8 mouse cellular contexts compared by ENCODE assay signal in genomic region chr2:180701053-180701766, GRCm38 (mm10). TPM values are rescaled to one million over a fixed set of nuclear protein-coding genes. Genes with fewer than 3 reads are reported as not detected.
DNase-seq lines count a peak whose midpoint lies in the region; ATAC-seq and TF ChIP-seq lines count a peak whose summit lies in the region.

No protein-coding gene starts in this region.

- no peak for TF ChIP-seq CTCF in Patski (IDR thresholded peaks at IDR 0.05)

- peak; percentile 5; the same call in 1 of the 2 replicates for ATAC-seq in kidney, embryonic 14.5 days (ENCODE audit: low FRiP score, low TSS enrichment)
- ATAC-seq in Patski, result peak; percentile 4
- ATAC-seq in granulocyte monocyte progenitor cell, adult 5-6 weeks (replicated peaks; ENCODE audit: poor library complexity, severe bottlenecking), result peak; percentile 24
- peak; percentile 55 for ATAC-seq in liver, embryonic 15.5 days (ENCODE audit: insufficient read depth)
- no peak for ATAC-seq in stomach, embryonic 15.5 days (ENCODE audit: insufficient read depth, low FRiP score, low read depth)

- in situ Hi-C loops in Patski (cut with MboI; ENCODE audit: low pct_unique_long_range_greater_than_20kb), result no loop called here

- POLR2A ChIA-PET in Patski (lab: Charles Lee), result interaction anchor here (0.9 kb wide), 1 partner anchor 10 kb away, joined by 3 read pairs; no protein-coding TSS in a partner anchor

- peak overlapping the region; percentile 86 for H3K4me2 ChIP-seq in kidney, embryonic 14.5 days (replicated peaks; ENCODE audit: low read depth, low read length)
- peak overlapping the region; percentile 95 for H3K4me2 ChIP-seq in liver, embryonic 15.5 days
- peak overlapping the region; percentile 90 for H3K4me2 ChIP-seq in stomach, embryonic 15.5 days

- H3K9ac ChIP-seq in kidney, embryonic 14.5 days (ENCODE audit: low read depth, low read length), result peak overlapping the region; percentile 98
- peak overlapping the region; percentile 96 for H3K9ac ChIP-seq in liver, embryonic 15.5 days
- H3K9ac ChIP-seq in stomach, embryonic 15.5 days, result peak overlapping the region; percentile 92

- CTCF ChIA-PET in Patski (lab: Charles Lee), result interaction anchor here (1.1 to 2.7 kb wide), 4 partner anchors 11 to 113 kb away, joined by 3 to 23 read pairs (median 8); partner anchors contain the start of gene Ogfr

- H3K9me3 ChIP-seq in kidney, embryonic 14.5 days (ENCODE audit: control insufficient read depth, low read length), result no peaks in the 10 kb centered on the region
- H3K9me3 ChIP-seq in liver, embryonic 15.5 days (replicated peaks), result no peaks in the 10 kb centered on the region
- H3K9me3 ChIP-seq in stomach, embryonic 15.5 days, result no peaks in the 10 kb centered on the region

- H3K27me3 ChIP-seq in kidney, embryonic 14.5 days (ENCODE audit: control insufficient read depth, insufficient read depth, low read length), result no peaks in the 10 kb centered on the region
- H3K27me3 ChIP-seq in Patski, result no peaks in the 10 kb centered on the region
- no peaks in the 10 kb centered on the region for H3K27me3 ChIP-seq in liver, embryonic 15.5 days
- H3K27me3 ChIP-seq in stomach, embryonic 15.5 days (replicated peaks), result no peaks in the 10 kb centered on the region

- no peak for DNase-seq in kidney, adult 9 months
- no peak for DNase-seq in Patski (ENCODE audit: low read depth, low spot score)
- no peak for DNase-seq in gastrocnemius, postnatal 4 days (ENCODE audit: low spot score in 2 of 2)
- DNase-seq in ovary, postnatal 10 days (ENCODE audit: low spot score), result no peak

- peak overlapping the region; percentile 97 for H3K4me3 ChIP-seq in kidney, embryonic 14.5 days (ENCODE audit: low read length)
- H3K4me3 ChIP-seq in liver, embryonic 15.5 days (replicated peaks), result peak overlapping the region; percentile 89
- H3K4me3 ChIP-seq in stomach, embryonic 15.5 days (replicated peaks), result peak overlapping the region; percentile 84

- H3K36me3 ChIP-seq in kidney, embryonic 14.5 days (ENCODE audit: control insufficient read depth, insufficient read depth, low read length), result no peaks in the 10 kb centered on the region; the same call in 1 of the 2 replicates
- peaks cover 10% of the 10 kb centered on the region for H3K36me3 ChIP-seq in liver, embryonic 15.5 days (replicated peaks)
- no peaks in the 10 kb centered on the region for H3K36me3 ChIP-seq in stomach, embryonic 15.5 days

- H3K4me1 ChIP-seq in kidney, embryonic 14.5 days (ENCODE audit: control insufficient read depth, insufficient read depth, low read length), result peaks cover 27% of the 10 kb centered on the region
- peaks cover 87% of the 10 kb centered on the region for H3K4me1 ChIP-seq in liver, embryonic 15.5 days (replicated peaks)
- peaks cover 37% of the 10 kb centered on the region for H3K4me1 ChIP-seq in stomach, embryonic 15.5 days

- WGBS in kidney, embryonic 14.5 days, result 5% methylated on average over 26 of the region's 26 CpGs
- 2% methylated on average over 26 of the region's 26 CpGs for WGBS in liver, embryonic 15.5 days (ENCODE audit: insufficient replicate concordance)
- 4% methylated on average over 26 of the region's 26 CpGs for WGBS in stomach, embryonic 15.5 days

- H3K27ac ChIP-seq in kidney, embryonic 14.5 days (ENCODE audit: low read depth, low read length), result peak overlapping the region; percentile 96
- peak overlapping the region; percentile 96 for H3K27ac ChIP-seq in liver, embryonic 15.5 days (replicated peaks)
- peak overlapping the region; percentile 96 for H3K27ac ChIP-seq in stomach, embryonic 15.5 days

RNA-seq across cellular contexts. Expression of gene Dido1, which starts 8.6 kb away (rescaled TPM):
- polyA plus RNA-seq in kidney, embryonic 14.5 days (2014; fragmentation: Nextera tagmentation; extraction: Ambion mirVana), result 25.6 and 39.5 TPM in 2 replicates
- polyA plus RNA-seq in Patski (2021), result 30.8 TPM
- total RNA-seq in granulocyte monocyte progenitor cell, adult 5-6 weeks (2014; fragmentation: Nextera tagmentation), result 44.8 and 57.8 TPM in 2 replicates
- total RNA-seq in granulocyte monocyte progenitor cell, adult 5-6 weeks (2017), result 48.5 and 51.3 TPM in 2 replicates
- polyA plus RNA-seq in liver, embryonic 15.5 days (2015; fragmentation: Nextera tagmentation; extraction: Ambion mirVana), result 11.7 and 13.1 TPM in 2 replicates
- polyA plus RNA-seq in stomach, embryonic 15.5 days (2015; fragmentation: Nextera tagmentation; extraction: Ambion mirVana), result 25.2 and 26.8 TPM in 2 replicates
- total RNA-seq in gastrocnemius, postnatal 4 days (2021), result 10 to 100 TPM; 37.9 to 41.3 TPM

RNA-seq across cellular contexts. Expression of gene Gid8, which starts 8.7 kb away (rescaled TPM):
- polyA plus RNA-seq in kidney, embryonic 14.5 days (2014; fragmentation: Nextera tagmentation; extraction: Ambion mirVana), result 54.3 and 62.9 TPM in 2 replicates
- 54.1 TPM for polyA plus RNA-seq in Patski (2021)
- total RNA-seq in granulocyte monocyte progenitor cell, adult 5-6 weeks (2014; fragmentation: Nextera tagmentation), result 50.9 and 61.5 TPM in 2 replicates
- 58.6 and 64.3 TPM in 2 replicates for total RNA-seq in granulocyte monocyte progenitor cell, adult 5-6 weeks (2017)
- 117 TPM in 2 replicates for polyA plus RNA-seq in liver, embryonic 15.5 days (2015; fragmentation: Nextera tagmentation; extraction: Ambion mirVana)
- 61.4 TPM in 2 replicates for polyA plus RNA-seq in stomach, embryonic 15.5 days (2015; fragmentation: Nextera tagmentation; extraction: Ambion mirVana)
- 10 to 100 TPM; 55.3 to 63.3 TPM for total RNA-seq in gastrocnemius, postnatal 4 days (2021)

RNA-seq across cellular contexts. Expression of gene Slc17a9, which starts 23.9 kb away (rescaled TPM):
- polyA plus RNA-seq in kidney, embryonic 14.5 days (2014; fragmentation: Nextera tagmentation; extraction: Ambion mirVana), result 0.20 and 0.47 TPM in 2 replicates
- polyA plus RNA-seq in Patski (2021), result 0.12 TPM
- 19.4 and 21.5 TPM in 2 replicates for total RNA-seq in granulocyte monocyte progenitor cell, adult 5-6 weeks (2014; fragmentation: Nextera tagmentation)
- 6.5 and 9.0 TPM in 2 replicates for total RNA-seq in granulocyte monocyte progenitor cell, adult 5-6 weeks (2017)
- polyA plus RNA-seq in liver, embryonic 15.5 days (2015; fragmentation: Nextera tagmentation; extraction: Ambion mirVana), result 8.1 and 10.0 TPM in 2 replicates
- polyA plus RNA-seq in stomach, embryonic 15.5 days (2015; fragmentation: Nextera tagmentation; extraction: Ambion mirVana), result 3.8 and 4.3 TPM in 2 replicates
- total RNA-seq in gastrocnemius, postnatal 4 days (2021), result under 1 TPM; 0.73 to 0.93 TPM

RNA-seq across cellular contexts. Expression of gene Tcfl5, which starts 58.7 kb away (rescaled TPM):
- 0.22 and 0.40 TPM in 2 replicates for polyA plus RNA-seq in kidney, embryonic 14.5 days (2014; fragmentation: Nextera tagmentation; extraction: Ambion mirVana)
- not detected for polyA plus RNA-seq in Patski (2021)
- not detected in 2 replicates for total RNA-seq in granulocyte monocyte progenitor cell, adult 5-6 weeks (2014; fragmentation: Nextera tagmentation)
- not detected in 2 replicates for total RNA-seq in granulocyte monocyte progenitor cell, adult 5-6 weeks (2017)
- polyA plus RNA-seq in liver, embryonic 15.5 days (2015; fragmentation: Nextera tagmentation; extraction: Ambion mirVana), result 0.05 TPM in 1 of 2 replicates, not detected in the other
- 0.12 and 0.21 TPM in 2 replicates for polyA plus RNA-seq in stomach, embryonic 15.5 days (2015; fragmentation: Nextera tagmentation; extraction: Ambion mirVana)
- 1 to 10 TPM in 1 of 2 experiments, under 1 TPM in 1; 0.93 to 1.3 TPM for total RNA-seq in gastrocnemius, postnatal 4 days (2021)
